Mouse (Mus musculus) midbrain, embryonic 12.5 days (tissue): Measurements from ENCODE around the gene Ptgs1. TPM values are rescaled to one million over a fixed set of nuclear protein-coding genes. Genes with fewer than 3 reads are reported as not detected.

Source experiments
- polyA plus RNA-seq: library from polyadenylated mRNA; unstranded; fragments of >200 nt; fragmentation: Nextera tagmentation; extraction: Ambion mirVana; gene quantifications from 2 replicates; pipeline ENCODE4 v1.2.1, GENCODE M21; 2016

Gene Ptgs1
- polyA plus RNA-seq, 1 experiment from 2014 or later = 4.4 TPM

Other genes starting within 250 kb of the Ptgs1 start
- 161 and 178 TPM in 2 replicates for gene Ndufa8, start 181.0 kb upstream of the Ptgs1 start, polyA plus RNA-seq
- 1.1 and 1.3 TPM in 2 replicates for gene Morn5, start 181.0 kb upstream of the Ptgs1 start, polyA plus RNA-seq
- 2.5 TPM in 2 replicates for gene Lhx6, start 125.0 kb upstream of the Ptgs1 start, polyA plus RNA-seq
- gene Mrrf, start 94.0 kb upstream of the Ptgs1 start, polyA plus RNA-seq = 19.0 and 25.5 TPM in 2 replicates
- 125 and 128 TPM in 2 replicates for gene Rbm18, start 93.7 kb upstream of the Ptgs1 start, polyA plus RNA-seq
- not detected in 2 replicates for gene Olfr338, start 143.1 kb downstream of the Ptgs1 start, polyA plus RNA-seq
- gene Olfr339, start 188.5 kb downstream of the Ptgs1 start, polyA plus RNA-seq = not detected in 2 replicates
- not detected in 2 replicates for gene Olfr340, start 222.2 kb downstream of the Ptgs1 start, polyA plus RNA-seq